Mouse (Mus musculus) NIH3T3 (cell line): Measurements from ENCODE around the gene Nrcam.

Experiments used
- DNase-seq: peaks from one replicate; pipeline ENCODE4 v3.0.0-alpha.2; 2012; ENCODE audit warnings: low read depth

The Nrcam gene

GRCm38 (mm10) chr12:44357881-44358280 is 29.2 kb downstream of the Nrcam start:
- no peak for DNase-seq

- no peak for DNase-seq
Observed at GRCm38 (mm10) chr12:44371076-44371710, 42.5 kb downstream of the Nrcam start.

- DNase-seq: no peak
Observed at GRCm38 (mm10) chr12:44375956-44376355, 47.3 kb downstream of the Nrcam start.

GRCm38 (mm10) chr12:44378431-44379161 is 49.9 kb downstream of the Nrcam start:
- no peak for DNase-seq

- no peak for DNase-seq
Observed at GRCm38 (mm10) chr12:44380805-44381204, 52.1 kb downstream of the Nrcam start.

- no peak for DNase-seq
Observed at GRCm38 (mm10) chr12:44386398-44386797, 57.7 kb downstream of the Nrcam start.

- DNase-seq: no peak
Observed at GRCm38 (mm10) chr12:44388220-44388619, 59.5 kb downstream of the Nrcam start.

- no peak for DNase-seq
Observed at GRCm38 (mm10) chr12:44390391-44391137, 61.9 kb downstream of the Nrcam start.

GRCm38 (mm10) chr12:44394901-44395300 is 66.2 kb downstream of the Nrcam start:
- DNase-seq: no peak

- no peak for DNase-seq
Observed at GRCm38 (mm10) chr12:44397782-44398181, 69.1 kb downstream of the Nrcam start.

GRCm38 (mm10) chr12:44402134-44402533 is 73.4 kb downstream of the Nrcam start:
- no peak for DNase-seq

GRCm38 (mm10) chr12:44403270-44403669 is 74.6 kb downstream of the Nrcam start:
- no peak for DNase-seq

- no peak for DNase-seq
Observed at GRCm38 (mm10) chr12:44403731-44404424, 75.2 kb downstream of the Nrcam start.

- no peak for DNase-seq
Observed at GRCm38 (mm10) chr12:44409786-44410185, 81.1 kb downstream of the Nrcam start.

- DNase-seq: no peak
Observed at GRCm38 (mm10) chr12:44411031-44411430, 82.3 kb downstream of the Nrcam start.

- no peak for DNase-seq
Observed at GRCm38 (mm10) chr12:44422154-44422866, 93.6 kb downstream of the Nrcam start.

GRCm38 (mm10) chr12:44422867-44423255 is 94.2 kb downstream of the Nrcam start:
- no peak for DNase-seq

- no peak for DNase-seq
Observed at GRCm38 (mm10) chr12:44424011-44424410, 95.3 kb downstream of the Nrcam start.

GRCm38 (mm10) chr12:44425040-44425439 is 96.4 kb downstream of the Nrcam start:
- peak; percentile 41 for DNase-seq

GRCm38 (mm10) chr12:44430335-44430734 is 101.7 kb downstream of the Nrcam start:
- DNase-seq: no peak

GRCm38 (mm10) chr12:44430996-44431395 is 102.3 kb downstream of the Nrcam start:
- DNase-seq: no peak

- DNase-seq: no peak
Observed at GRCm38 (mm10) chr12:44432727-44433126, 104.0 kb downstream of the Nrcam start.
